Comparison of ENCODE assay signal across 15 mouse cellular contexts in the genomic region with DNA sequence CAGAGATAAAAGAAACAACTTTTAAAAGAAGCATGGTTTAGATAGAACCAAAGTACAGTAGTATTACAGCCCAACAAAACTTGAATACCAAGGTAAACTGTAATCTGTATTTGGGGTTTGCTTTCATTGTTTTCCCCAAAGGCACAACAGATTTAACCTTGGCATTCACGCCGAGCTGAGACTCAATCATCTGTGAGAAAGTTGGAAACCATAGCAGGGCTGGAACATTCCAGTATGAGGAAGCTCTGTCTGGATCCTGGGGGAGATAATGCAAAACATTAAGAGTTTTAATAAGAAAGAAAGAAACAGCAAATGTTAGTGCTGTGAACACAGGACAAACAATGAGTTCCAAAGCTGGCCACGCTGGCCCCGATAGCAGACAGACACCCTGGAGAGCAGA.
"Had no signal": no experiment of that assay in that cellular context is flagged by ENCODE, and none has a peak within 500 bp of the region (broad histone marks: within the 10 kb centered on the region; RNA-seq: fewer than 3 reads in every experiment).

No protein-coding gene starts in this region.

- DNase-seq: kidney, postnatal 10 days; liver, embryonic 13.5 days; liver, postnatal 0 days; lung, postnatal 14 days; right cerebral cortex, adult 18-20 months; thymus, postnatal 4 days had no signal

- H3K4me3 ChIP-seq: left cerebral cortex, adult 2 months; limb, embryonic 15.5 days; liver, embryonic 13.5 days; lung, embryonic 15.5 days; megakaryocyte, embryonic 14.5 days; midbrain, embryonic 12.5 days; neural tube, embryonic 15.5 days had no signal

- H3K9ac ChIP-seq: limb, embryonic 15.5 days; liver, embryonic 13.5 days; liver, postnatal 0 days; lung, embryonic 15.5 days; midbrain, embryonic 12.5 days; neural tube, embryonic 15.5 days had no signal

- H3K27ac ChIP-seq: left cerebral cortex, adult 2 months; limb, embryonic 15.5 days; liver, embryonic 13.5 days; lung, embryonic 15.5 days; macrophage; midbrain, embryonic 12.5 days; neural tube, embryonic 15.5 days; stomach, postnatal 0 days had no signal

- H3K36me3 ChIP-seq: limb, embryonic 15.5 days; liver, embryonic 13.5 days; lung, embryonic 15.5 days; midbrain, embryonic 12.5 days; neural tube, embryonic 15.5 days had no signal

- H3K9me3 ChIP-seq: limb, embryonic 15.5 days; liver, embryonic 13.5 days; lung, embryonic 15.5 days; megakaryocyte, embryonic 14.5 days; midbrain, embryonic 12.5 days; neural tube, embryonic 15.5 days had no signal

- H3K4me1 ChIP-seq: liver, embryonic 13.5 days; lung, embryonic 15.5 days; megakaryocyte, embryonic 14.5 days had no signal

- ATAC-seq: liver, postnatal 0 days; midbrain, embryonic 16.5 days had no signal

- H3K27me3 ChIP-seq: limb, embryonic 15.5 days; liver, embryonic 13.5 days; lung, embryonic 15.5 days; megakaryocyte, embryonic 14.5 days; neural tube, embryonic 15.5 days had no signal

- H3K4me2 ChIP-seq: limb, embryonic 15.5 days; liver, embryonic 13.5 days; lung, embryonic 15.5 days; midbrain, embryonic 12.5 days; neural tube, embryonic 15.5 days had no signal
